Mouse (Mus musculus) macrophage (primary cell): ENCODE data around the gene Rps6kc1. TPM values are rescaled to one million over a fixed set of nuclear protein-coding genes. Genes with fewer than 3 reads are reported as not detected.

Source experiments
- polyA plus RNA-seq: library from polyadenylated mRNA; stranded (reverse); fragments of 250-400 nt; gene quantifications from 3 replicates; pipeline ENCODE4 v1.2.4, GENCODE M21; 2018; ENCODE audit warnings: inconsistent platforms

The Rps6kc1 gene
- polyA plus RNA-seq, 1 experiment from 2014 or later, result 20.5 TPM

Other genes starting within 250 kb of the Rps6kc1 start
- 22.8 to 32.8 TPM (median 31.0 TPM) in 3 replicates for gene Angel2, start 13.3 kb upstream of the Rps6kc1 start, polyA plus RNA-seq
- 1.9 to 3.0 TPM (median 2.0 TPM) in 3 replicates for gene Vash2, start 67.5 kb upstream of the Rps6kc1 start, polyA plus RNA-seq
- 58.5 to 74.7 TPM (median 60.7 TPM) in 3 replicates for gene Flvcr1, start 114.4 kb upstream of the Rps6kc1 start, polyA plus RNA-seq
- gene Spata45, start 124.9 kb upstream of the Rps6kc1 start, polyA plus RNA-seq, result not detected in 3 replicates
- 7.7 to 13.2 TPM (median 7.9 TPM) in 3 replicates for gene Tatdn3, start 151.2 kb upstream of the Rps6kc1 start, polyA plus RNA-seq
- 1.1 to 7.5 TPM (median 2.4 TPM) in 3 replicates for gene Nsl1, start 151.2 kb upstream of the Rps6kc1 start, polyA plus RNA-seq
- 3.0 to 7.3 TPM (median 5.6 TPM) in 3 replicates for gene Batf3, start 186.1 kb upstream of the Rps6kc1 start, polyA plus RNA-seq